ENCODE assay signal across 8 mouse cellular contexts in the genomic region with DNA sequence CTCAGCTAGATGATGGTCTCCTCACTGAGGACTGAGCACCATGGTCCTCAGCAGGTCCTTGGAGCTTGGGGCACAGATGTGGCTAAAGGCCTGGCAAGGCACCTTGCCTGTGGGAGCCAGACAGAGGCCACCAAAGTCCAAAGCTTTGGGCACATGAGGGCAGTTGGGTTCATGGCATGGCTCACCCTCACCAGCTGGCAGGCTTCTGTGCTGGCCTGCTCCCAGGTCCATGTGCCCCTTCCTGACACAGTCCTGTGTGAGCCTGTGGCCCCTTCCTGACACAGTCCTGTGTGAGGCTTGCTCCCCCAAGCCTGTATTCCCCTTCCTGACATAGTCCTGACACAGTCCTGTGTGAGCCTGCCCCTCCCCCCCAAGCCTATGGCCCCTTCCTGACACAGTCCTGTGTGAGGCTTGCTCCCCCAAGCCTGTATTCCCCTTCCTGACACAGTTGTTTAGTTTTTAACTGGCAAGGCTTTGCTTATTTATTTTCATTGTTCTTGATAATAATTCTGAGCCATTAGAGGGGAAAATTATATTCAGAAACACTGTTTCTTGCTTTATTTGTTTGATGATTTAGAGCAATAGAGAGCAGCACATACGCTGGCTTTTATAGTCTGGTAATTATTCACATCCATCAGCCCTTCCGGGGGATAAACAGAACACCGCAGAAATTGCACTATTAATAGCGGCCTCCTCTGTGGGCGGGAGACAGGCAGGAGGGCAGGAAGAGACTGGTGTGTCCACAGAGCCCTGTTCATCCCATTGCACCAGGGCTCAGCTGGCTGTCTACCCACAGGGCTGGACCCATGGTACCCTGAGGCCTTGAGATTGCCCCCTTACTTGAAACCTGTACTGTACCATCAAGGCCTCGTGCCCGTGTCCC. TPM values are rescaled to one million over a fixed set of nuclear protein-coding genes. Genes with fewer than 3 reads are reported as not detected.
A peak's percentile ranks its signal among the peaks of the same experiment; 100 is the strongest.
DNase-seq lines count a peak whose midpoint lies in the region; ATAC-seq and TF ChIP-seq lines count a peak whose summit lies in the region.

No protein-coding gene starts in this region.

- no peak overlapping the region for H3K27ac ChIP-seq in forebrain, embryonic 11.5 days (ENCODE audit: low read depth, low read length)
- no peak overlapping the region for H3K27ac ChIP-seq in forebrain, embryonic 10.5 days
- peak overlapping the region; percentile 76 for H3K27ac ChIP-seq in lung, embryonic 14.5 days (ENCODE audit: low read depth)
- H3K27ac ChIP-seq in hindbrain, postnatal 0 days, result peak overlapping the region; percentile 51
- H3K27ac ChIP-seq in neural tube, embryonic 13.5 days (replicated peaks), result peak overlapping the region; percentile 90

- H3K4me1 ChIP-seq in forebrain, embryonic 11.5 days (replicated peaks; ENCODE audit: control insufficient read depth, insufficient read depth, low read length), result no peaks in the 10 kb centered on the region
- H3K4me1 ChIP-seq in forebrain, embryonic 10.5 days, result peaks cover 10% of the 10 kb centered on the region; the same call in 1 of the 2 replicates
- H3K4me1 ChIP-seq in lung, embryonic 14.5 days (ENCODE audit: insufficient read depth), result no peaks in the 10 kb centered on the region; the same call in none of the 2 replicates
- H3K4me1 ChIP-seq in hindbrain, postnatal 0 days (ENCODE audit: insufficient read depth, low read length), result 0 out of 2 replicates have a peak, but pooled peaks cover 7% of the 10 kb centered on the region
- H3K4me1 ChIP-seq in neural tube, embryonic 13.5 days (replicated peaks), result peaks cover 76% of the 10 kb centered on the region

- no peaks in the 10 kb centered on the region for H3K9me3 ChIP-seq in forebrain, embryonic 11.5 days (ENCODE audit: control insufficient read depth, low read length)
- H3K9me3 ChIP-seq in forebrain, embryonic 10.5 days, result no peaks in the 10 kb centered on the region
- no peaks in the 10 kb centered on the region for H3K9me3 ChIP-seq in lung, embryonic 14.5 days (ENCODE audit: low read depth, low read length)
- H3K9me3 ChIP-seq in hindbrain, postnatal 0 days (ENCODE audit: low read length), result no peaks in the 10 kb centered on the region
- H3K9me3 ChIP-seq in neural tube, embryonic 13.5 days, result no peaks in the 10 kb centered on the region

- no peak for TF ChIP-seq CTCF in lung, embryonic 14.5 days (IDR thresholded peaks at IDR 0.05; ENCODE audit: low read depth)
- no peak for TF ChIP-seq CTCF in hindbrain, postnatal 0 days (IDR thresholded peaks at IDR 0.05; ENCODE audit: low read depth)

- no peak overlapping the region for H3K9ac ChIP-seq in forebrain, embryonic 11.5 days (ENCODE audit: low read length)
- peak overlapping the region; percentile 11; the same call in 1 of the 2 replicates for H3K9ac ChIP-seq in lung, embryonic 14.5 days
- H3K9ac ChIP-seq in hindbrain, postnatal 0 days (replicated peaks; ENCODE audit: low read length), result no peak overlapping the region
- H3K9ac ChIP-seq in neural tube, embryonic 13.5 days, result peak overlapping the region; percentile 52

- H3K27me3 ChIP-seq in forebrain, embryonic 11.5 days (ENCODE audit: control insufficient read depth, insufficient read depth, low read length), result no peaks in the 10 kb centered on the region
- H3K27me3 ChIP-seq in forebrain, embryonic 10.5 days (ENCODE audit: poor library complexity, severe bottlenecking), result no peaks in the 10 kb centered on the region
- H3K27me3 ChIP-seq in lung, embryonic 14.5 days (ENCODE audit: insufficient read depth, low read length), result no peaks in the 10 kb centered on the region
- H3K27me3 ChIP-seq in hindbrain, postnatal 0 days (ENCODE audit: insufficient read depth, low read length), result no peaks in the 10 kb centered on the region
- no peaks in the 10 kb centered on the region for H3K27me3 ChIP-seq in neural tube, embryonic 13.5 days

- H3K36me3 ChIP-seq in forebrain, embryonic 11.5 days (ENCODE audit: control insufficient read depth, insufficient read depth, low read length), result no peaks in the 10 kb centered on the region; the same call in 1 of the 2 replicates
- peaks cover 92% of the 10 kb centered on the region for H3K36me3 ChIP-seq in forebrain, embryonic 10.5 days (replicated peaks)
- H3K36me3 ChIP-seq in lung, embryonic 14.5 days (ENCODE audit: insufficient read depth), result peaks cover 51% of the 10 kb centered on the region
- H3K36me3 ChIP-seq in hindbrain, postnatal 0 days (ENCODE audit: insufficient read depth, low read length), result peaks cover 5% of the 10 kb centered on the region; the same call in 1 of the 2 replicates
- peaks cover 53% of the 10 kb centered on the region for H3K36me3 ChIP-seq in neural tube, embryonic 13.5 days

- DNase-seq in forebrain, embryonic 11.5 days (ENCODE audit: low spot score), result no peak
- DNase-seq in forebrain, embryonic 10.5 days (ENCODE audit: extremely low spot score, low spot score), result no peak
- peak; percentile 57 for DNase-seq in lung, embryonic 14.5 days
- DNase-seq in lung, postnatal 25 days (ENCODE audit: low spot score), result no peak
- DNase-seq in hindbrain, postnatal 0 days (ENCODE audit: low spot score), result peak; percentile 40
- no peak for DNase-seq in gastrocnemius, adult 8-10 months (ENCODE audit: low spot score in 2 of 2)

- 86% methylated on average over 7 of the region's 7 CpGs for WGBS in forebrain, embryonic 11.5 days
- 89% methylated on average over 7 of the region's 7 CpGs for WGBS in forebrain, embryonic 10.5 days
- 38% methylated on average over 7 of the region's 7 CpGs for WGBS in lung, embryonic 14.5 days
- 48% methylated on average over 7 of the region's 7 CpGs for WGBS in hindbrain, postnatal 0 days
- WGBS in neural tube, embryonic 13.5 days, result 39% methylated on average over 7 of the region's 7 CpGs

- 0 out of 2 replicates have a peak, but pooled peaks have one; percentile 26 for ATAC-seq in forebrain, embryonic 11.5 days (replicated peaks; ENCODE audit: low FRiP score)
- peak; percentile 68 for ATAC-seq in lung, embryonic 14.5 days (ENCODE audit: insufficient read depth)
- ATAC-seq in hindbrain, postnatal 0 days, result peak; percentile 22; the same call in 1 of the 2 replicates
- peak; percentile 74 for ATAC-seq in neural tube, embryonic 13.5 days (ENCODE audit: low read depth)
- ATAC-seq in inflammation-experienced regulatory T-cells, adult 6 months, result no peak

- H3K4me3 ChIP-seq in forebrain, embryonic 11.5 days (ENCODE audit: low read depth, low read length), result no peak overlapping the region
- H3K4me3 ChIP-seq in forebrain, embryonic 10.5 days, result no peak overlapping the region
- no peak overlapping the region for H3K4me3 ChIP-seq in lung, embryonic 14.5 days (ENCODE audit: low read depth, low read length)
- no peak overlapping the region for H3K4me3 ChIP-seq in hindbrain, postnatal 0 days (ENCODE audit: low read length)
- H3K4me3 ChIP-seq in neural tube, embryonic 13.5 days, result no peak overlapping the region

- no peak overlapping the region for H3K4me2 ChIP-seq in forebrain, embryonic 11.5 days (ENCODE audit: low read depth, low read length, severe bottlenecking)
- H3K4me2 ChIP-seq in lung, embryonic 14.5 days, result no peak overlapping the region
- no peak overlapping the region for H3K4me2 ChIP-seq in hindbrain, postnatal 0 days (ENCODE audit: low read depth, low read length)
- no peak overlapping the region for H3K4me2 ChIP-seq in neural tube, embryonic 13.5 days

RNA-seq across cellular contexts. Expression of a gene that starts 40.2 kb away (rescaled TPM):
- 52.1 TPM in 2 replicates for polyA plus RNA-seq in forebrain, embryonic 11.5 days (2014; fragmentation: Nextera tagmentation; extraction: Ambion mirVana)
- 35.9 and 39.6 TPM in 2 replicates for polyA plus RNA-seq in forebrain, embryonic 10.5 days (2016; fragmentation: Nextera tagmentation; extraction: Ambion mirVana)
- polyA plus RNA-seq in lung, embryonic 14.5 days (2014; fragmentation: Nextera tagmentation; extraction: Ambion mirVana), result 31.3 and 36.7 TPM in 2 replicates
- total RNA-seq in hindbrain, postnatal 0 days (2014; rRNA removed), result 137 and 144 TPM in 2 replicates
- 42.5 and 42.6 TPM in 2 replicates for polyA plus RNA-seq in hindbrain, postnatal 0 days (2015; fragmentation: Nextera tagmentation; extraction: Ambion mirVana)
- polyA plus RNA-seq in neural tube, embryonic 13.5 days (2015; fragmentation: Nextera tagmentation; extraction: Ambion mirVana), result 72.1 and 77.9 TPM in 2 replicates
- 1 to 10 TPM; 3.2 to 8.4 (median 8.0) TPM for polyA plus RNA-seq in inflammation-experienced regulatory T-cells, adult 6 months (2017; shearing (Covaris generic))
- total RNA-seq in gastrocnemius, adult 8-10 months (2022), result 10 to 100 TPM; 22.2 to 26.4 (median 22.8) TPM

Comparison
In these comparisons a context has a peak if more than half of its experiments do, and no peak if none do; other contexts are left out.
1. DNase-seq: peak in lung, embryonic 14.5 days (single experiment) and hindbrain, postnatal 0 days (single experiment); none in forebrain, embryonic 11.5 days (single experiment), forebrain, embryonic 10.5 days (single experiment), lung, postnatal 25 days (single experiment) and gastrocnemius, adult 8-10 months (0 of 2).
2. H3K27ac ChIP-seq: peak in lung, embryonic 14.5 days (single experiment), hindbrain, postnatal 0 days (single experiment) and neural tube, embryonic 13.5 days (single experiment); none in forebrain, embryonic 11.5 days (single experiment) and forebrain, embryonic 10.5 days (single experiment).
3. H3K9ac ChIP-seq: peak in lung, embryonic 14.5 days (single experiment) and neural tube, embryonic 13.5 days (single experiment); none in forebrain, embryonic 11.5 days (single experiment) and hindbrain, postnatal 0 days (single experiment).